Mouse (Mus musculus) granulocyte monocyte progenitor cell, adult 5-6 weeks (primary cell): ENCODE data around the gene Smim23. TPM values are rescaled to one million over a fixed set of nuclear protein-coding genes. Genes with fewer than 3 reads are reported as not detected.

Experiments
- ATAC-seq: replicated peaks from 2 replicates; pipeline ENCODE4 v1.8.0; 2016; ENCODE audit warnings: mild to moderate bottlenecking, moderate TSS enrichment, inconsistent platforms; ENCODE audit not compliant: poor library complexity, severe bottlenecking
- total RNA-seq, 2 experiments: library from RNA; stranded (forward) in 1 of 2; stranded (reverse) in 1 of 2; fragments of 200-712, 200-1000 nt in 1 of 2; fragments of >200 nt in 1 of 2; fragmentation: Nextera tagmentation in 1 of 2; gene quantifications; 2 replicates each; pipeline ENCODE4 v1.2.3; 2014 to 2017

The Smim23 gene
- total RNA-seq, 2 experiments from 2014 or later, result not detected

GRCm38 (mm10) chr11:32781633-32782404, 42.6 kb downstream of the Smim23 start:
- no peak for ATAC-seq

- no peak for ATAC-seq
These were observed 43.5 kb downstream of the Smim23 start for GRCm38 (mm10) chr11:32780747-32781536.

- ATAC-seq, result no peak
These were observed 55.6 kb downstream of the Smim23 start for GRCm38 (mm10) chr11:32768642-32769343.

Other genes starting within 250 kb of the Smim23 start
- gene Fbxw11, start 181.9 kb downstream of the Smim23 start, total RNA-seq (2014; fragmentation: Nextera tagmentation), result 35.4 and 46.8 TPM in 2 replicates
- 60.4 and 62.0 TPM in 2 replicates for gene Fbxw11, start 181.9 kb downstream of the Smim23 start, total RNA-seq (2017)